Mouse (Mus musculus) ovary, postnatal 36 days (tissue): ENCODE measurements around the gene Zbtb3.

ENCODE experiments used
- DNase-seq: peaks from one replicate; pipeline ENCODE4 v3.0.0; 2022; ENCODE audit warnings: low spot score, mixed read lengths

Zbtb3 gene

DNA sequence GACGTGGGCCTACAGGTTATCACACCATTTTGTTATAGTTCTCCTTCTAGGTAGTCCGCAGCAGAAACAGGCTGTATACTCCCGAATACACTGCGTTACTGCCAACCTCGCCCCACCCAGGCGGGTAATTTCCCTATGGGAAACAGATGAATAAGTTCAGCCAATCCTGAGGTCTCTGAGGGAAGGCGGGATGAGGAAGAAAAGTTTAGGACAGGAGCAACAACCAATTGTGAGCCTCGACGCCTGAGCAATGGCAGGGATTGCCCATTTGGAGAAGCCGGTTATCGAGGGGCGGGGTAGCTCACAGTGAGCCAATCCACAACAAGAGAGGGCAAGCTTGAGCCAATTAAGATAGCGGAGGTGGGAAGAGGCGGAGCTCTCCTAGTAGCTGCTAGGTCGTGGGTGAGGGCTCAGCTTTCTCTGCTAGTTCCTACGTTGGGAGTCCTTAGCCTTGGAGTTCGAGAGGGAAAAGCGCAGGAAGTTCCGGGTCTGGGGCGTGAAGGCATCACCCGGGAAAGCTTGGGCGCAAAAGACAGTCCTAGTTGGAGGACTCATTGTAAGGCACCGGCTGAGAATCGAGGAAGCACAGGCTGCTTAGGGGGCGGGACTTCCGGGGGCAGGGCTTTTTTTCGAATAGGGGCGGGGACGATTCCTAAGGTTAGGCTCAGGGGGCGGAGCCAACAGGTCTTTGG lies at the start of gene Zbtb3:
TSS of gene Zbtb3 (plus strand) at position 426 of the 692 bp plus-strand sequence.
- peak; percentile 87 for DNase-seq

DNA sequence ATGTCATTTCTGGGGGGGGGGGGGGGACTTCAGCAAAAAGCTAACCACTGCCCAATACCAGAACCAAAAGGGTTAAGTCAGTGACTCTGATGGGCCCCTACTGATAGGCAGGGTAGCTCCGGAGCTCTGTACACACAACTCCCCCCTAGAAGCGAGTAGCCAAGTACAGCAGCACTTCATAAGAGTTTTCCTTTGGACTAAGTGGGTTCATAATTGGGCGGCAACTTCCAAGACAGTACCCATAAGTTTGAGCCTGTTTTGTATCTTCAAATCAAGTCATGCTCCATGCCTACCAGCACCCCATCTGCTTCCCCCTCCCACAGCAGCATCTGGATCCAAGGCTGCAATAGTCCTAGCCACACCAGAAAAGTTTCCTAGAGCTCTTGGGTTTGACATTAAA lies 46.7 kb upstream of the Zbtb3 start:
- no peak for DNase-seq

DNA sequence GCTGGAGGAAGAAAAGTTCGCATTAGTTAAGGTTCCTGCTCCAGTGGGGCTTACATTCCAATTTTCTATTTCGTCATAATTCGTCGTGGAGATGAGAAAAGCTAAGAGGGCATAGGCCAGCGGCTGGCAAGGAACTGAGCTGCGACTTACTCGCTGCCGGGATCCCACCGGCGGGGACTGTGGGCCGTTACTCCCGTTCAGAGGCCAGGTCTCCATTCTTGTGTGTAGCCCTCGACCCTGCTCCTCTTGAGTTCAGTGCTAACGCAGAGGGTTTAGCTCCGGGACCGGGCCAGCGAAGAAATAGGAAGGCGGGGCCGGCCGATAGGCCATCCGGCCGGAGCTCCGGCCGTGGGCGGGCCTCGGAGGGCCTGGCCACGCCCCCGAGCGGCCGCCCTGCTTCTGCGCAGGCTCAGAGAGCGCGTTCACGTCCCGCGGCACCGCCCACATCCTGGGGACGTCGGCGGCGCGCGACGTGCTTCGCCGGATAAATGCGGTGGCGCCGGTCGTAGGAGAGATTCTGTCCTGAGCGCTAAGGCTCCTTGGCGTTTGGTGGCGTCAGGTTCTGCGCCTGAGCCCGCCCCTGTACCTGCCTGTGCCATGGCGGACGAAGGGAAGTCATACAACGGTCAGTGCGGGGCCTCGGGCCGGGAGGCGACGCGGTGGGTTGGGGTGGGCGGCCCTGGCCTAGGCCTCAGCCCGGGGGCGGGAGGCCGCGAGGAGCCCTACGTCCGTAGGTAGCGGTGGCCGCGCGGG lies 45.5 kb upstream of the Zbtb3 start, which contains the start of gene Nxf1:
TSS of gene Nxf1 (plus strand) at position 439 of the 753 bp plus-strand sequence.
- DNase-seq, result peak; percentile 94

DNA sequence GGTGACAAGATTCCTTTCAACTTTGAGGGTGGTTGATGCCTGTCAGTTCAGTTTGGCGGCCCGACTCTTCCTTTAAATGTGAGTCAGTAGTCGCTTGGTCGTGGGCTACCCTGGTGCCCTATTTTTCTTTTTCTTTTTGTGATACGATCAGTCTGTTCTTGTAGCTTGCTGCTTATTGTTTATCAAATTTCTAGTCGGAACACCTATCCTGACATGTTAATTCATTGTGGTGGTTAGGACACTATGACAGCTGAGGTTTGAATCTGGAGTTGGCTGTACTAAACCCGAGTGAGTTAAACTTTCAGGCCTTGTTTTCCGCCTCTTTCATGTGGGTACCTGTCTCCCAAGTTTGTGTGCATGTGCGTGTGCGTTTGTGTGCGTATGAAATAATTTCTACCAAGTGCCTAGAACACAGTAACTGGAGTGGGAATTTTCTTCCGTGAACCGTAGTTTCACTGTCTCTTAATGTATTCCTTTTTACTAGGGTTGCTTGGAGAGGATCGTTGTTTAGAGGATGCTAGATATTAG lies 44.8 kb upstream of the Zbtb3 start:
- no peak for DNase-seq

DNA sequence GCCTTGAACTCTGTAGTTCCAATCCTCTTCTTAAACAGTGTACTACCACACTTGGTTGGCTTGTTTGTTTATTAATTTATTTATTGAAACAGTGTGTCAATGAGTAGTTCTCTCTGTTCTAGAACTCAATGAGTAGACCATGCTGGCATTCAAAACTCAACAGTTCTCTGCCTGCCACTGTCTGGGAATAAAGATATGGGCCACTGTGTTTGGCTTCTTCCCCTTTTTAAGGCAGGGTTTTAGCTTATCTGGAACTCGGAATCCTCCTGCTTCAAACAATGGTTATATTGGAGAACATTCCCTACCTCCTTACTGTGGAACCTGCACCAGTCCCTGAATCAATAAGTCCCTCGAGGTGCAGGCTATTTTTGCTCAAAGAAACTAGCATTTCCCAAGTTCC lies 43.5 kb upstream of the Zbtb3 start:
- DNase-seq, result no peak

DNA sequence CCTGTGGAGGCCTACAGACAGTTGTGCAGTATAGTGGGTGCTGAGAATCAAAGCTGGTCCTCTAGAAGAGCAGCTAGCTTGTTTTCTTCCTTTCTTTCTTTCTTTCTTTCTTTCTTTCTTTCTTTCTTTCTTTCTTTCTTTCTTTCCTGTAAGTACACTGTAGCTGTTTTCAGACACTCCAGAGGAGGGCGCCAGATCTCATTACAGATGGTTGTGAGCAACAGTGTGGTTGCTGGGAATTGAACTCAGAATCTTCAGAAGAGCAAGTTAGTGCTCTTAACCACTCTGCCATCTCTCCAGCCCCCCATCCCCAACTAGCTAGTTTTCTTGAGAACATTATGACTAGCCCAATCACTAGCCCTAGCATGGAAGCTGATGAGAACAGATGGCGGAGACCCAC lies 41.6 kb upstream of the Zbtb3 start:
- no peak for DNase-seq

DNA sequence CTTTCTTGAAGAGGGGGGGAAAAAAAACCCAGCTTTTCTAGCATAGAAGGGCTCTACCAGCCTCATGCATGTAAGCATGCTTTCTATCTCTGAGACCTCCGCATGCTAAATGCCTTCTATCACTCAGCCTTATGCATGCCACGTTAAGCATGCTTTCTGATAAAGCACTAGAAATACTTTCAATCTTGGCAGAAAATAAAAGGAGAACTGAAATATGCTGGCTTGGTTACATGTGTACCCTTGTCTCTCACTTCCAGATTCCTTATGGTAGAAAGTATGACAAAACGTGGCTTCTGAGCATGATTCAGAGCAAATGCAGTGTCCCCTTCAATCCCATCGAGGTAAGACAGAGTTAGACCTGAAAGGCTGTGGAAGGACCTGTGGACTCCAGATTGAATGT lies 39.1 kb upstream of the Zbtb3 start:
- no peak for DNase-seq

DNA sequence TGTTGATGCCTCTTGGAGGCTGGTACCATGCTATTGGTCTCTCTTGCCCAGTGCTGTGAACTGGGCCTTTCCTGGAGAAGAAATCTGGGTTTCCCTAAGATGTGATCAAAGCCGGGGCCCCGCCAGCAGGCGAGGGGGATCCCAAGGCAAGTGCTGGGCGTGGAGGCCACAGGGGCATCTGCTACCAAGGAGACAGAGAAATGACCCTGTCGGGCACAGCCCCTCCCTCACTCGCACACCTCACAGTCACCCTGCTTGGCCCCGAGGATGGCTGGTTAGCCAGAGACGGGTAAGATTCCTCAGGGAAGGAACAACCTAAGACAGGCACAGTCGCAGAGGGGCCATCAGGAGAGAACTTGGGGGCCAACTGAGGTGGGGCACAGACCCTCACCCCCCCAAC lies 36.8 kb upstream of the Zbtb3 start:
- DNase-seq, result no peak

DNA sequence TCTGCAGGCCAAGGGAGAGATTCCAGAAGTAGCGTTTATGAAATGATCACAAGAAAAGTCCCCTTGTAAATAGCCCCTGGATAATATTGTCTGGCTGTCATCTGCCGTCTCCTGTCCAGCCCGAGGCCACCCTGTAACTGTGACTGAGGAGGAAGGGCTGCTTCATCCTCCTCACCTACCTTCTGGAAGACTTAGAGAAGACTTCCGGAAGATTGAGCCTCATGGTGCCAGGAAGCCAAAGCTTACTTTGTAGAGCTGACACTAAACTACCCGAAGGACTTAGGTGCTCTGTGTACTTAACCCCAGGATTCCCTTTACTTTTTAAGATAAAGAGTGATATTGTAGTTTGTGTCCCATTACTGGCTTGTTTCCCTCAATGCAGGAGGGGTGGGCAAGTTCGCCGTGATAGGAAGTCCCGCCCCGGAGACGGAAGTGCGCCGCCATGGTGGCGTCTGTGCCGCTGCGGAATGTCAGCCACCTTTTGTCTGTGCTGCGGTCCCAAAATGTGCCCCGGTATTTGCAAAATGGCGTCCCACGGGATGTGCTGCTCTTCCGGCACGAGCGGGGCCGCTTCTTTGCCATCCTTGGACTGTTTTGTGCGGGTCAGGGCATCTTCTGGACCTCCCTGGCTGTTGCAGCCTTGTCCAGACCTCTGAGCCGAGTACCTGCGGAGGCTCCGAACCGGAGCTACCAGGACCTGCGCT lies 31.6 kb upstream of the Zbtb3 start, which contains the start of gene Tmem223:
TSS of gene Tmem223 (plus strand) at position 430 of the 704 bp plus-strand sequence.
- DNase-seq, result peak; percentile 81

DNA sequence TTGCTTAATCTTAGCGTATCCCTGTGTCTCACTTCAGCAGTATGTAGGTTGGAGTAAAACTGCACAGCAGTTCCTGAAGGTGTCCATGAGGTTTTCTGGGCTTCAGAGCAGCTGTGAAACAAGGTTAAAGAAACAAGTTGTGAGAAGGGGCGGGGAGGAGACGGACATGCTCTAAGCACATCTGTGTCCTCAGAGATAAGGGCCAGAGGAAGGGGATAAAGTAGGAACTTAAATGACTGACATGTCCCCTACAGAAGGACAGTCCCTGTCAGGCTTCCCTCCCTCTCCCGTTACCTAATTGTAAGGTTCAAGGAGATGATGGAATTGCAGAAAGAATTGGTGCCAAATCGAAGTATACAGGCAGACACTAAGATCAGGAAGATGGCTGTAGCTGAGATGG lies 29.4 kb upstream of the Zbtb3 start:
- no peak for DNase-seq

DNA sequence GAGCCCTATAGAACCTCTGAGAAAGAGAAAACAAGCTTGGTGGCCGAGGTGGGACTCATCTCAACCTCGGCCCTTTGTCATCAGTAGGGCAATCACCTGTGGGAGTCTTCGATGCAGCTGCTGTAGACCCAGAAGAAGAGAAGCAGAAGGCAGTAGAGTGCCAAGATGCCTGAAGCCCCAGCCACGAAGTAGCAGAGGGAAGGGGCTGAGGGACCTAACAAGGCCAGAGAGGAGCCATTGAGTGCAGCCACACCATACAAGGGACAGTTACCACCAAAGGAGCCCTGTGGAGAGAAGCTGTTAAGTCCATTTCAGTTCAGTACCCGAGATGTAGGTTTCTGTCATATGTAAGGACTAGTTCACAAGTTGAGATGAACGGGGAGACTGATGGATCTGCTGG lies 28.9 kb upstream of the Zbtb3 start:
- no peak for DNase-seq

DNA sequence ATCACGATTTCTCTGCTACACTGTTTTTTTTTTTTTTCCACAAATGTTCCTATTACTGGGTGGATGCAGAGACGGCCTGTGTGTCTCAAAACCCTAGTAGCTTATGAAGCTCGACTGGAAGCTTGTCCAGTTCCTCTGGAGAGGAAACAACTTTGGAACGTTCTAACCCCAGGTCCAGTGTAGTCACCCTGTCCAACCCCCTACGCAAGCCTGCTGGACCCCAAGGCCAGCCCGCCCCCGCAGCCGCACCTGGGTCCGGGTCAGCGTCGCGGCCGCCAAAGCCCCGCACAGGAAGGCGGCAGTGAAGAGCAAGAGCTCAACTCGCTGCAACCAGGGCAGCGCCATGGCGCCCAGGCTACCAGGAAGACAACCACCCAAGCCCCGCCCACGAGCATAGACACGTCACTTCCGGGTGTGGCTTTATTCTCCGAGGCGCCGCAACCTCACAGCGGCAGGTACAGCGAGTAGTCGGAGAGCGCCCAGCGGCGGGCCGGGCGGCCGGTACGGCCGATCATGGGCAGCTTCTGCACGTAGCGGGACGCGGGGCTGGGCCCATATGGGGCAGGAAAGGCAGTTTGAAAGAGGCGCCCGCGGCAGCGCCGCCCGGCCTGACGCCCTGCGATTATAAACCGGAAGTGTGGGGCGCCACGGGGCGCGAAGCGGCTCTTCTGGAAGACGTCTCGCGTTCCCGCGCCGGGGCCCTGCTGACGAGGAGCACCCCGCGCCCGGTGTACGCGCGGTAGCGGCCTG lies 28.1 kb upstream of the Zbtb3 start, which contains the start of gene Tmem179b:
TSS of gene Tmem179b (minus strand) at position 382 of the 750 bp plus-strand sequence.
- peak; percentile 96 for DNase-seq

DNA sequence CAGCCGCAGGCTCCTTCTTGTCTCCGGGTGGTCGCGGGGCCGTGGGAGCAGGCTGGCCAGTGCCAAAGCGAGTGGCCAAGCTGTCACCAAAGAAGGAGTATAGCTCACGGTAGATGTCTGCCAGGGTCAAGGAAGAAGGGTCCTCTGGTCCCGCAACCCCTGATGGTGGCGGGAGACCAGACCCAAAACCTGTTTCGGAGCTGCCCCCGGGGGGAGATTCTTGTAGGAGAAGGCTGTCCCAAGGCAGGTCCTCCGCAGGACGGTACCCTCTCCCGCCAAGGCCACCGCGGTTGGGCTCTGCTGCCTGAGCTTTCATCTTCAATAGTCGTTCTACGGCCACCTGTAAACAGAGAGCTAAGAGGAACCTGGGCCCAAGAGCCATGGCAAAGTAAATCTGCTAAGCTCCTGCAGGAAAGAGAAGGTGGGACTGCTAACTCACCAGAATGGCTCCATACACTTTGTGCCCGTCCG lies 27.4 kb upstream of the Zbtb3 start:
- no peak for DNase-seq

DNA sequence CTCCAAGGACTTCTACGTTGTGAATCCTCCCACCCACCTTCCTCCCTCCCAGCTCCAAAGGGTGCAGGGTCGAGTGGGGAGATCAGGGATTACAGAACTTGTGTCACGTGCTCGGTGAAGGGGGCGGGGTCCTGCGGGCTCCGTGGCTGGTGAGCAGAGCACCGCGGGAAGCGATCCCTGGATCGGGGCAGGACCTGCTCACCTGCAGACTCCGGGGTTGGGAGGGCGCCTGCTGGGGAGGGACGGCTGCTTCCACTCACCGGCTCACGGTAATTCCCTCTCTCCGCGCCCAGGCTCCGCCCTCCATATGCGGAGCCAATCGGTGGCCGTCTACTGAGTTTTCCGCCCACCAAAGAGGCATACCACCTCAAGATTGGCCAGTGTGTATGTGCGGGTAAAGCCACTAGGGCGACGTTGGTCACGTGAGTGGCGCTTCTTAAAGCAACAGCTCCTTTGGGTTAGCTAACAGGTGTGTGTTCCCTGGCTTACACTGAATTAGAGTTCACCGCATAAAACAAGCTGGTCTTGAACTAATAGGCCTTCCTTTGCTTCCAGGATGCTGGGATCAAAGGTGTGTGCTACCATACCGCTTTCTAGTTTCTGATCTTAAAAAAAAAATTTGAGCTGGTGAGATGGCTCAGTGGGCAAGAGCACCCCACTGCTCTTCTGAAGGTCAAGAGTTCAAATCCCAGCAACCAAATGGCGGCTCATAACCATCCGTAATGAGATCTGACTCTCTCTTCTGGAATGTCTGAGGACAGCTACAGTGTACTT lies 16.2 kb upstream of the Zbtb3 start, which contains the start of gene Taf6l:
TSS of gene Taf6l (minus strand) at position 410 of the 774 bp plus-strand sequence.
- peak; percentile 86 for DNase-seq

DNA sequence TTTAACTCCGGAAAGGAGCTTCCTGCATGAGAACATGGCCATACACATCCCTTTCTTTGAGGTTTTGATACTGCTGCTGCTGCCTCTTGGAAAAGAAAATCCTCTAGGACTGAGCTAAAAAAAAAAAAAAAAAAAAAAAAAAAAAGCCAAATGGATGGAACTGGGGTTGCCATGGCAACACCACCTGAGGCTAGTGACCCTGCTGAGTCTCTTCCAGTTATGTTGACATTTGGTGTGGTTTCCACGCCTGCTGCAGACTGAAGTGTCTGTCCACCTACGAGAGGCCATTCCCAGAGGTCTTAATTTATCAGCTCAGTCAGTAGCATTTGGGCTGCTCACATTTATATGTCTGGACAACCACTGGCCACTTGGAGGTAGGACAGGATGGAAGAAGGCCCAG lies 13.8 kb upstream of the Zbtb3 start:
- no peak for DNase-seq

DNA sequence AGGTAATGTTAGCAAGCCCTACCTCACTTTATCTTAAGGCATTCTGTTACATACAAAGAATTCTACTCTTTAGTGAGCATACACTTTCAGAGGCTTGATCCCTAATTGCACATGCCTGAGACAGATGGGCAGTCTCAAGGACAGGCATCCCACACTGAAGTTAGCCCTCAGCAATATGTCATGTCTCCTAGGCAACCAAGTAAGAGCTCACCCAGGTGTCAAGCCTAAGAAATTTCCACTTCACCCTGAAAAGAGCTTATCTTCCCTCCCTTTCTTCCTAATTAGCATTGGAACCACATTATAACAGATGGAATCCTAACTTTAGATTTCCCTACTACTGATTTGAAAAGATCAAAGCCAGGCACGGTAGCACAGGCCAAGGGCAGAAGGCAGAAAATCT lies 13.2 kb upstream of the Zbtb3 start:
- no peak for DNase-seq

DNA sequence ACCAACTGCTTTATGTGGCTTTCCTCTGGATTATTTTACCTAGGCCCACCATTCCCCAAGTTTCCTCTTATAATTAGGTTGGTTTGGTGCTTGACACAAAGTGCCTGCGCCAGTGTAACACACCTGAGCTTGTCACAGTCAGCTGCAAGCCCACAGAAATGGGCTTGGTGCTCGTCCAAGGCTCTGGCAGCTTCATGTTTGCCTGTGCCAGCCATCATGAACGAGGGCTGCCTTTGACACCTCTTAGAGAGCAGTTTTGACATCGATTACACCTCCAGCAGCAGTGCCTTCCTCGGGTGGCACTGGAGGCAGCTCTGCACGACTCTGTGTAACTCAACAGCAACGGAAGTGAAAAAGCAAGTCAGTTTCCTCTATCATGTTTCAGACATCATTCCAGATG lies 12.2 kb upstream of the Zbtb3 start:
- DNase-seq, result no peak

DNA sequence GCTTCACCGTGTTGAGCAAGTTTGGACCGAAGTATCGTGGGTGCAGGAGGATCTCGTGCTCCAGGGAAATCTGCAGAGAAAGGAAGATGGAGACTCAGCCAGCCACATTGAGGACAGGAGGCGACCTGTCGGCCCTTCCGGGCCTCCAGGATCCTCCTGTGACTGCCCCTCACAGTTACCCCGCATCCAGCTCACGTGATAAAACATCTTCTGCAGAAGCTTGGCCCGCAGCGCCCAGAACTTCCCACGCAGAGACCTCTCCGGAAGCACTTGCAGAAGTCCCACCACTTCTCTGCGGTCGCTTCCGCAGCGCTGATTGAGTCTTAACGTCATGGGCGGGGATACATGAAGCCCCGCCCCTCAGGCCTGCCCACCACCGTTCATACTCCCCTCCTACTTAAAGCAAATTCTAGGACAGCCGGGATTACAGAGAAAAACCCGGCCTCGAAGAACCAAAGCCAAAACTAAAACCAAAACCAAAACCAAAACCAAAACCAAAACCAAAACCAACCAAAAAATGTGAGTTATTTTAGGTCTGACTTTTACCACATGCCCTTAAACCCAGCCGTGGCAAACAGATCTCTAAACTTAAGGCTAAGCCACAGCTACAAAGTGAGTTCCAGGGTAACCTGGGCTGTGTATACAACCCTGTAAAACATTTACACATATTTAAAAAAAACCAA lies 4.0 kb upstream of the Zbtb3 start, which contains the start of gene Polr2g:
TSS of gene Polr2g (minus strand) at position 314 of the 683 bp plus-strand sequence.
- DNase-seq, result peak; percentile 89

DNA sequence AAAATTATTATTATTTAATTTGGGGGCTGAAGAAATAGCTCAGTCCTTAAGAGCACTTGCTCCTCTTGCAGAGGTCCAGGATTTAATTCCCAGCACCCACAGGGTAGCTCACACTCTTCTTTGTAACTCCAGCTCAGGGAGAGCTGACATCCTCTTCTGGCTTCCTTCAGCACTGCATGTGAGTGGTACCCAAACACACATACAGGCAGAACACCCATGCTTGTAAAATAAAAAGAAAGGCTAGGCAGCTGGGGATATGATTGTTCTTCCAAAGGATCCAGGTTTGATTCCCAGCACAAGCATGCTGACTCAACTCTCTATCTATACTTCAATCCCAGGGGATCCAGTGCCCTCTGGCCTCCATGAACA lies 3.4 kb upstream of the Zbtb3 start:
- DNase-seq, result no peak

DNA sequence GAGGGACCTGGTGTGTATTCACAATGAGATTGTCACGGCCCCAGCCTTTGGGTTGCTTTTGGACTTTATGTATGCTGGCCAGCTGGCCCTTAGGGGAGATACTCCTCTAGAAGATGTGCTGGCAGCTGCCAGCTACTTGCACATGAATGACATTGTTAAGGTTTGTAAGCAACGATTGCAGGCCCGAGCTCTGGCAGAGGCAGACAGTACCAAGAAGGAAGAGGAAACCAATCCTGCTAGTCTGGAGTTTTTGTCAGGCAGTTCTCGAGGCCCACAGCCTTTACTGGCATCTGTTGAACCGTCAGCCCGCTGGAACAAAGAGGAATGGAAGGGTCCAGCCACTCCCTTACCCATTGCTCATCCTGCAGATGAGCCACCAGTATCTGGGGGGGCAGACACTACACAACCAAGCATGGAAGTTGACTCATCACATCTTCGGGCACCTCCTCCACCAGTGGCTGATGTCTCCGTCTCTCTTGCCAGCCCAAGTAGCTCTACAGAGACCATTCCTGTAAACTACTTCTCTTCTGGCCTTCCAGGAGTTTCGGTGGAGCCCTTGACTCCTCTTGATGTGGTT lies 937 bp downstream of the Zbtb3 start:
- DNase-seq, result no peak
